Mouse (Mus musculus): ENCODE data around the gene Fam83d. TPM values are rescaled to one million over a fixed set of nuclear protein-coding genes. Genes with fewer than 3 reads are reported as not detected.

Gene Fam83d
- polyA plus RNA-seq, 1 experiment from 2014 or later = 45.4 TPM

GRCm38 (mm10) chr2:158833645-158834044 is 65.8 kb downstream of the Fam83d start:
- Histone ChIP-seq H3K4me3 (replicated peaks) (no peak overlapping the region), H3K9me3 (no peaks in the 10 kb centered on the region), H3K27ac (no peak overlapping the region), H3K9ac (no peak overlapping the region), H3K4me1 (replicated peaks) (no peaks in the 10 kb centered on the region), H3K36me3 (peaks cover 24% of the 10 kb centered on the region), H3K4me2 (replicated peaks) (no peak overlapping the region), H3K27me3 (replicated peaks) (no peaks in the 10 kb centered on the region)
- WGBS = 76% methylated on average over 2 of the region's 2 CpGs
- ATAC-seq = no peak

Other genes starting within 250 kb of the Fam83d start
- gene Slc32a1, start 157.3 kb upstream of the Fam83d start, polyA plus RNA-seq (2015; fragmentation: Nextera tagmentation; extraction: Ambion mirVana) = not detected in 2 replicates
- 9.3 and 9.4 TPM in 2 replicates for gene Actr5, start 143.2 kb upstream of the Fam83d start, polyA plus RNA-seq (2015; fragmentation: Nextera tagmentation; extraction: Ambion mirVana)
- 4.1 and 4.2 TPM in 2 replicates for gene Ppp1r16b, start 102.7 kb upstream of the Fam83d start, polyA plus RNA-seq (2015; fragmentation: Nextera tagmentation; extraction: Ambion mirVana)
- 13.3 and 13.6 TPM in 2 replicates for gene Dhx35, start 26.7 kb downstream of the Fam83d start, polyA plus RNA-seq (2015; fragmentation: Nextera tagmentation; extraction: Ambion mirVana)

Measured in intestine, embryonic 15.5 days (tissue).